Mouse (Mus musculus): Measurements from ENCODE around the gene Prm3.

GRCm38 (mm10) chr16:10840018-10840417 is 49.3 kb upstream of the Prm3 start:
- TF ChIP-seq CTCF (conservative IDR thresholded peaks at IDR 0.05; ENCODE audit: low read length) (no peak), NANOG (IDR thresholded peaks at IDR 0.05; ENCODE audit: borderline replicate concordance, low read length) (no peak), POU5F1 (IDR thresholded peaks at IDR 0.05; ENCODE audit: borderline replicate concordance, low read length) (no peak)

Measured in E14TG2a.4 (cell line).